Mouse (Mus musculus): ENCODE measurements at regions not wholly inside any gene's neighbourhood (a gene's known extent, or its start where the extent isn't known, plus 50 kb on each side); places are given as distances from the start of the nearest gene placed in this dataset.

- no peak for TF ChIP-seq GATA4 (IDR thresholded peaks at IDR 0.05; ENCODE audit: insufficient replicate concordance, low read length)
Measured at GRCm38 (mm10) chr15:60762071-60762470, 91.5 kb downstream of the Fam84b start.

GRCm38 (mm10) chr15:60760015-60760437 is 93.6 kb downstream of the Fam84b start:
- TF ChIP-seq GATA4 (IDR thresholded peaks at IDR 0.05; ENCODE audit: insufficient replicate concordance, low read length), result no peak

GRCm38 (mm10) chr15:60754246-60754645 is 99.3 kb downstream of the Fam84b start:
- no peak for TF ChIP-seq GATA4 (IDR thresholded peaks at IDR 0.05; ENCODE audit: insufficient replicate concordance, low read length)

- no peak for TF ChIP-seq GATA4 (IDR thresholded peaks at IDR 0.05; ENCODE audit: insufficient replicate concordance, low read length)
Measured at GRCm38 (mm10) chr15:60739598-60739997, 114.0 kb downstream of the Fam84b start.

GRCm38 (mm10) chr15:60738258-60738657 is 115.3 kb downstream of the Fam84b start:
- peak; percentile 72; the same call in 1 of the 2 replicates for TF ChIP-seq GATA4 (IDR thresholded peaks at IDR 0.05; ENCODE audit: insufficient replicate concordance, low read length)

GRCm38 (mm10) chr15:60732416-60732815 is 121.2 kb downstream of the Fam84b start:
- TF ChIP-seq GATA4 (IDR thresholded peaks at IDR 0.05; ENCODE audit: insufficient replicate concordance, low read length), result no peak

GRCm38 (mm10) chr15:60728754-60729153 is 124.8 kb downstream of the Fam84b start:
- no peak for TF ChIP-seq GATA4 (IDR thresholded peaks at IDR 0.05; ENCODE audit: insufficient replicate concordance, low read length)

GRCm38 (mm10) chr15:60728337-60728736 is 125.2 kb downstream of the Fam84b start:
- no peak for TF ChIP-seq GATA4 (IDR thresholded peaks at IDR 0.05; ENCODE audit: insufficient replicate concordance, low read length)

- TF ChIP-seq GATA4 (IDR thresholded peaks at IDR 0.05; ENCODE audit: insufficient replicate concordance, low read length), result no peak
Measured at GRCm38 (mm10) chr15:60719332-60719731, 134.2 kb downstream of the Fam84b start.

- no peak for TF ChIP-seq GATA4 (IDR thresholded peaks at IDR 0.05; ENCODE audit: insufficient replicate concordance, low read length)
Measured at GRCm38 (mm10) chr15:60708678-60709077, 144.9 kb downstream of the Fam84b start.

- TF ChIP-seq GATA4 (IDR thresholded peaks at IDR 0.05; ENCODE audit: insufficient replicate concordance, low read length), result no peak
Measured at GRCm38 (mm10) chr15:60706009-60706408, 147.6 kb downstream of the Fam84b start.

- no peak for TF ChIP-seq GATA4 (IDR thresholded peaks at IDR 0.05; ENCODE audit: insufficient replicate concordance, low read length)
Measured at GRCm38 (mm10) chr15:60701273-60701672, 152.3 kb downstream of the Fam84b start.

- no peak for TF ChIP-seq GATA4 (IDR thresholded peaks at IDR 0.05; ENCODE audit: insufficient replicate concordance, low read length)
Measured at GRCm38 (mm10) chr15:60694746-60695145, 158.8 kb downstream of the Fam84b start.

GRCm38 (mm10) chr15:60693751-60694500 is 159.7 kb downstream of the Fam84b start:
- TF ChIP-seq GATA4 (IDR thresholded peaks at IDR 0.05; ENCODE audit: insufficient replicate concordance, low read length), result no peak

GRCm38 (mm10) chr15:60692718-60693597 is 160.6 kb downstream of the Fam84b start:
- TF ChIP-seq GATA4 (IDR thresholded peaks at IDR 0.05; ENCODE audit: insufficient replicate concordance, low read length), result no peak

- TF ChIP-seq GATA4 (IDR thresholded peaks at IDR 0.05; ENCODE audit: insufficient replicate concordance, low read length), result no peak
Measured at GRCm38 (mm10) chr15:60692149-60692548, 161.4 kb downstream of the Fam84b start.
